Mouse (Mus musculus): Measurements from ENCODE around the gene Usp7.
"Not testable (repeated sequence)": the region's sequence is repeated elsewhere in the genome, so short reads cannot be mapped to it uniquely, and the experiment has no call there.

- TF ChIP-seq CTCF, EP300 (IDR thresholded peaks at IDR 0.05; ENCODE audit: low read depth): not testable (repeated sequence)
Observed at GRCm38 (mm10) chr16:8770342-8770741, 21.8 kb downstream of the Usp7 start.

Data from liver, embryonic 14.5 days (tissue).